Mouse (Mus musculus) layer of hippocampus, adult 9-11 months (tissue): ENCODE results near the gene Trappc3l.
A peak's percentile ranks its signal among the peaks of the same experiment; 100 is the strongest.
"Not testable (repeated sequence)": the region's sequence is repeated elsewhere in the genome, so short reads cannot be mapped to it uniquely, and the experiment has no call there.

ENCODE experiments used
- DNase-seq: peaks from one replicate; pipeline ENCODE4 v3.0.0; 2022

The Trappc3l gene

GRCm38 (mm10) chr10:34037401-34037800, at the start of gene Trappc3l:
Gene Trappc3l (plus strand): TSS chr10:34037597.
- no peak for DNase-seq

DNA sequence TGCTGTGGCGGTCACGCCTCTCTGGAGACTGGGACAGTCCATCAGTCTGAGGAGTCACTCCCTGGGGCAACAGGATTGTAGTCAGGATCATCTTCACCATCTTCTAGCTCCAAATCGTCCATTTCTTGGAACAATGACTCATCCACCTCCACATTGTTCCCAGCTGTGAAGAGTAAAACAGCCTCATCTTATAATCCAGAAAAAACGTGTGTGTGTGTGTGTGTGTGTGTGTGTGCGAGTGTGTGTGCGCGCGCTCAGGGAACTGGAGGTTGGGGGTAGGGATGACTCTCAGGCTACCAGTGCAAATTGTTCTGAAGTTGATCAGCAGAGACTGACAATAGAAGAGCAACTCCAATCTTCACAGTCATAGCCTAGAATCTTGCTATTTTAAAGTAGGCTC, 40.7 kb upstream of the Trappc3l start:
- DNase-seq: not testable (repeated sequence)

- DNase-seq: no peak
Observed at GRCm38 (mm10) chr10:33998397-33998796, 39.0 kb upstream of the Trappc3l start.

DNA sequence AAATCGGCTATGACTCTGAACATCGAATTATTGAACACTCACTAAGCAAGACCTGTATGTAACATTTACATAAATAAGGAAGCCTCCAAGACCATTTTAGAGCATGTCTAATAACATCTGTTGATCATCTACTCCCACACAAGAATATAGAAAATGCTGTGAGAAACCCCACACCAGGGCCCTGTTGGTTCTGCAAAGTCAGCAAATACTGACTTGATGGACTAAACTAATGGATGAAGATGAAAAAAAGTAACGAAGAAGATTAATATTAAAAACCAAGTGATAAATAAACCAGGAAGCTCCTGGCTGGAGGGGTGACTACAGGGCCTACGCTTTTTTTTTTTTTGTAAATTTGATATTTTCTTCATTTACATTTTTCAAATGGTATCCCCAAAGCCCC, 24.8 kb upstream of the Trappc3l start:
- no peak for DNase-seq

DNA sequence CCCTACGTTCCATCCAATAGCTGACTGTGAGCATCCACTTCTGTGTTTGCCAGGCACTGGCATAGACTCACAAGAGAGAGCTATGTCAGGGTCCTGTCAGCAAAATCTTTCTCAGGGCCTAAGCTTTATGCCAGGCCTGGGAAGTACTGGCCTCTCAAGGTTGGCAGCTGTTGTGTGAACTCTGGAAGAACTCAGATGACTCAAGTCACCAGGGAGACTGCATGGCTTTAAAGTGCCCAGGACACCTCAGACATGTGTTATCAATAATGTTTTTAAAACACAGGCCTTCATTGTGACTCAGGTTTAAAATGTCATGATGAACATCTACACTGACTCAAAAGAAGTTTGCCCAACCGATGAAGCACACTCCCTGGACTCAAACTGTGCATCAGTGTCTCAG, 24.2 kb upstream of the Trappc3l start:
- DNase-seq: no peak

DNA sequence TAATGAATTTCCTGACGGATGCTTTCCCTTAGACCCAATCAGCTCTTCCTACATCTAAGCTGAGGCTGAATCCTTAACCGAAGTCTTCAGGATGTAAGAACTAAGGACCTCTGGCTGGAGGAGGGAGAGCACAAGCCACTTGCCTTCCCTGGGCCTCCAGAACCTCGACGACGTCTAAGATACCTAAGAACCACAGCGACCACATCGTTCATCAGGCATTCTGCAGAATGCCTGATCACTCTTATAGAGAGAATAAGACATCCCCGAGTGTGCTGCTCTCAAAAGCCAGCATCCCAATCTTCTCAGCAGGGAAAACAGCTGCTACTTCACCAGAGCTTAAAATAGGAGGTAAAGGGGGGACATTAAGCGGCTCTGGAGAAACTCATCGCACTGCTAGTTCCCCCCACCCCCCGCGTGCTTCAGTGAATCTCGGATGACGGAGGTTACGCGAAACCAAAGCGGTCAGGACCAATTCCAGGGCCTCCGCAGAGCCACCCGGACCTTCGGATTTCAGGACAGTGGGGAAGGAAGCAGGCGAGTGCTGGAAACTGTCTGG, 18.6 kb upstream of the Trappc3l start:
- DNase-seq: no peak

- peak; percentile 98 for DNase-seq
Observed at GRCm38 (mm10) chr10:34019302-34020075, 17.9 kb upstream of the Trappc3l start, which contains the start of gene Rwdd1. Gene Rwdd1 (minus strand): TSS chr10:34019624.

GRCm38 (mm10) chr10:34030322-34030721, 7.1 kb upstream of the Trappc3l start:
- no peak for DNase-seq

DNA sequence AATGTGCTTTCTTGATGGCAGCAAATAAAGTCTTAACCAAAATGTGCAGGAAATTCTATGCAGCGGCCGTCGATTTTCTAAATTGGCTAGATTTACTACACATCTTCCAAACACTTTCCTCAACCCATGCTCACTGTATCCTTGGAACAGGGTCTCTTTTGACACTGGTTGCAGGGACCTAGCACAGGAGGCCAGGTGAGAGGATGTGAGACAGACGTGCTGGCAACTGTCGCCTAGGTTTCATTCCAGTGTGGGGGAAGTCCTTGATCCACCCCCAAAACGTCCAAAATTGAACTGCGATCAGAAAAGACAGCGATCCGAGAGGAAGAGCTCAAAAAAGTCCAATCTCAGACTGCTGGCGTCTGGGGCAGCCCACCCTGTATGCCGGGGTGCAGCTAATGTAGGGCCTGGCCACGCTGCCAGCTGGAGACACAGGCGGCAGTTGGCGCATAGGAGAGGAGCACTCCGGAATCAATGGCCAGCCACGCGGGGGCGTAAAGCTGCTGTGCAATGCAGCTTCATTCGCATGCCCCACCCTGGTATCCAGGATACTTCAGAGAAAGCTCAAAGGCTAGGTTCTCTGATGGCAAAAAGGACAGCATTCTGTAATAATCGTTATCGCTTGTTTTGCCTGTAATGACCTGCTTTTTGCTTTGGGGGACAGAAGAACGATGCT, 3.6 kb upstream of the Trappc3l start:
- DNase-seq: peak; percentile 64

DNA sequence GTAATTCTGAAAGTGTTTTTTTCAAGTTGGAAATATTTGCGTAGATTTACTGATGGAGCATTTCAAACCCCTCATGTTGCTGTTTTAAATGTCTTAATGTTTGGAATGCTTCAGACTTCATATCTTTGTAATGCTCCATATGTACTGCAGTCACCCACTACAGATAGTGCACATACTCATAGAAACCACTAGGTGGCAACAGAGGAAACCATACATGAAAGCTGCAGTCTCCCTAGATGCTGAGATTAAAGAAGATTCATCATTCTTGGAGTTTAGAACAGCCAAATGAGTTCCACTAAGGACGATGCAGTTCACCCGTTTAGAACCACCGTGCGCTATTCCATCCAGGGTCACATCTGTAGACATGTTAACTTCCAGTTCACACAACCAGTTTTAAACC, 810 bp upstream of the Trappc3l start:
- peak; percentile 34 for DNase-seq

DNA sequence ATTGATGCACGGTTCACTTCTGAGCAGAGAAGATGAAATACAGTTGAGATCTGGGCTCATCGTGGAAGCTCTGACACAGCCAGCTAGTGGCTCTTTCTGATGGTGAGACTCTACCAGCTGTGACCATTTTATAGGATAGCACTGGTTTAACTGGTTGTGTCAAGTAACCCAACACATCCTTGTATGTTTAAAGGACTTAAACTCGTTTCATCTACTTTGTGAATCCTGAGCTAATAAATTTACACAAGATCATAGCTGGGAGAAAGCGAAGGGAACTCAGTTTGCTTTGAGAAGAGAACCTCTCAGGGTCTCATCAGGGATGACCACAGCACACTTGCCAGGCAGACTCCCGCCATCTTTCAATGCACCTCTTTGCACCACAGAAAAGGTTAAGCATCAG, 6.8 kb downstream of the Trappc3l start, which contains the start of gene Calhm4:
Calhm4 (minus strand) TSS at position 101 of the 400 bp plus-strand sequence.
- DNase-seq: no peak

DNA sequence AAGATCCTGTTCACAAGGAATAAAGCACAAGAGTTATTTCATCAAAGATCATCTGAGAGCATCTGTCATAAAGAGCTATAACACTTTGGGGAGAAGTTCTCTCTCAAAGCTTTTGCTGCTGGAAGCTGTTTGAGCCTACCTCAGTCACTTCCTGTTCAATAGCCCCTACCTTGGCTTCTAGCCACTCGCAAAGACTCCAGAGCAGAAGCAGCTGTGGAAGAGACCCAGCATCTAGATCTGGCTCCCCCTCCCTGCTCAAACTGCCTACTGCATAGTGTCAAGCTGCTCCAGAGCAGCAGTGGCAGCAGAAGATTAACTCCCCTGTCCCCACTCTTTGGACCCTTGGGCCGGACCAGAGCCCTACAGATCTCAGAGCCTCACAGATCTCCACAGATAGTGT, 16.6 kb downstream of the Trappc3l start:
- DNase-seq: no peak

GRCm38 (mm10) chr10:34066591-34066990, 29.2 kb downstream of the Trappc3l start:
- no peak for DNase-seq

DNA sequence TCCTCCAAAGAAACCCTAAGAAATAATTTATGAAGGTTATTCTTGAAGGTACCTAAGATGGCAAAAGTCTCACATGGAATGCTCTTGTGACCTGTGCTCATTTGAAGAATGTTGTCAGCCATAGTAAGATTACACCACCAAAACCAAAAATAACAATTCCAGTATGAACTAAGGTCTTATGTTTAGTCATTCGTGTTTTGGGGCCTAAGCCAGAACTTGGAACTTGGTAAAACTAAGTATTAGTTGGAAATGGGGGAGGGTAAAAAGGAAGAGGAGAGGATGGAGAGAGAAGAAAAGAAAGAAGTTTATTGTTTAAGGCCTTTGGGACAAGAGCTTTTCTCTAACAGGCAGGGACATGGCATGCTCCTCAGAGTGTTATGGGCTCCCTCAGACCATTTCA, 32.2 kb downstream of the Trappc3l start:
- no peak for DNase-seq

DNA sequence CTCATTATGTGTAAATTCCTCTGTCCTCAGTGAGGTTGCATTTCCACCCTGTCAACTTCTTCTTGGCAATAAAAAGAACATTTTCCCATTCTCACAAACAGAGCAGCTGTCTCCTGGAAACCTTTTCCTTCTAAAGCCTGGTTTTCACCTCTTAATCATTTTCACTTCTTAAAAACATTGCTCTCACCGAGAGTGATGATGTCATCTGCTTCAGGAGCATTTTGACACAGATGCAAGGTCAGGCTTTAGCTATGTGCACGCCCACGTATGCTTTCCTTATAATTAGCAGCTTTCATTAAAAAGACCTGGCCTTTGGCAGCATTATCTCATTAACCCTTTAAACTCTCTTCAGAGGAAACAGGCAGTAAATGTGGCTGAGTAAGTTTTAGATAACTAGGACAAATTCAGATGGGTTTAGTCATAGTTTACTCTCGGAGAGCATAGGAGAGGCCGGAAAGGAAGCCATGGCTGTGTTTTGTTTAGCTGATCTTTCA, 33.6 kb downstream of the Trappc3l start:
- no peak for DNase-seq

- no peak for DNase-seq
Observed at GRCm38 (mm10) chr10:34071650-34072049, 34.3 kb downstream of the Trappc3l start.

GRCm38 (mm10) chr10:34074522-34075200, 37.3 kb downstream of the Trappc3l start:
- no peak for DNase-seq

GRCm38 (mm10) chr10:34086514-34086913, 49.1 kb downstream of the Trappc3l start:
- DNase-seq: no peak

DNA sequence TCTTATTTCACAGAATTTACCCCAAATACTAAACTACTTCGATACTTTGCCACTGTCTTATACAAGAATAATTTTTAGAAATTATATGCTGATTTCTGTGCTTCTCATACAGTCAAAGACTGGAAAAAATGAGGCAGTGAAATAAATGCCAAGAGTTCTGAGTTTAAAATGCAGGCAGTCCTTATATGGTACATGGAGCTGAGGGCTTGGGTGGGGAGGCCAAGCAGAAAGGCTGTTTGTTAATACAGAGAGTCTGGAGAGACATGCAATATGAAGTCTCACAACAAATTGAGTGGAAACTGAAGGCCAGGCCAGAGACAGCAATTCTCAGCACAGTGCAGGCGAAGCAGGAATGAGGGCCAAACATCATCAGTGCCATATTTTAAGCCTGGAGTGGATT, 51.1 kb downstream of the Trappc3l start:
- DNase-seq: no peak

DNA sequence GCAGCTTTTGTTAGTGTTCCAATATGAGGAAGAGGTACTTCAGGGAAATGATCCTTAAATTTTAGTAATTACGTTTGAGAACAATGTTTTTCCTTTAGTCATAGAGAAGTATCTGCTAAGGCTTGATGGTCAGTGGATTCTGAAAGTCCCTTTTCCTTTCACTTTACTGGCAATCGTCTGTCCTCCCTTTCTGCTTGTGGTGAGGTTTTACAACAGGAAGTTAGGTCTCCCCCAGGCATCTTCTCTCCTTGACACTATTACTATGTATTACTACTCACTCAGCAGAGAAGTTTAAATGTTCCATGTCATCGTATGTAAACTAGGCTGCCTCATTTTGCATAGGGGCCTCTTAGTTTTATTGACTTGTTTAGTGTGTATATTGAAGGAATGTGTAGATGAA, 52.1 kb downstream of the Trappc3l start:
- DNase-seq: no peak

- DNase-seq: no peak
Observed at GRCm38 (mm10) chr10:34090481-34090880, 53.1 kb downstream of the Trappc3l start.

GRCm38 (mm10) chr10:34091888-34092287, 54.5 kb downstream of the Trappc3l start:
- peak; percentile 75 for DNase-seq

- no peak for DNase-seq
Observed at GRCm38 (mm10) chr10:34095147-34095546, 57.8 kb downstream of the Trappc3l start.
